Mouse (Mus musculus) liver, embryonic 14.5 days (tissue): ENCODE data around the gene S100a1.

Experiments
- CTCF ChIP-seq: IDR thresholded peaks from 2 replicates; pipeline ENCODE4 v1.5.1; 2016; ENCODE audit warnings: antibody characterized with exemption, low read depth, control low read depth
- EP300 ChIP-seq: IDR thresholded peaks from 2 replicates; pipeline ENCODE4 v1.6.1; 2016; ENCODE audit warnings: antibody characterized with exemption, low read depth

DNA sequence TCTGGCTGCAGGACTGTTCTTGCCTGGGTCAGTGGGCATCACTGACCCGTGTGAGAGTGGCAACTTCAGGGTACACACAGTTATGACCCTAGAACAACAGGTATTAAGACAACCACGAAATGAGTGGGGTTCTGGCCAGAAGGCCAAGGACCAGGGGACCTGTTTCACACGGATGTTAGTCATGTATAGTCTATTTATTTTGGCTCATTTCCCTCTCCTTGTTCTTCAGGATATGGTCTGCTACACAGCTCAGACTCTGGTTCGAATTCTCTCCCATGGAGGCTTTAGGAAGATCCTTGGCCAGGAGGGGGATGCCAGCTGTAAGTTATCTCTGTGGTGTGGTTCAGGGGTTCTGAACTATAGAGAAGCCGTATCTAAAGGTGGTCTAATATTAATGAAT, 27.2 kb downstream of the S100a1 start:
- TF ChIP-seq CTCF (no peak), EP300 (no peak)
